In the genomic region with DNA sequence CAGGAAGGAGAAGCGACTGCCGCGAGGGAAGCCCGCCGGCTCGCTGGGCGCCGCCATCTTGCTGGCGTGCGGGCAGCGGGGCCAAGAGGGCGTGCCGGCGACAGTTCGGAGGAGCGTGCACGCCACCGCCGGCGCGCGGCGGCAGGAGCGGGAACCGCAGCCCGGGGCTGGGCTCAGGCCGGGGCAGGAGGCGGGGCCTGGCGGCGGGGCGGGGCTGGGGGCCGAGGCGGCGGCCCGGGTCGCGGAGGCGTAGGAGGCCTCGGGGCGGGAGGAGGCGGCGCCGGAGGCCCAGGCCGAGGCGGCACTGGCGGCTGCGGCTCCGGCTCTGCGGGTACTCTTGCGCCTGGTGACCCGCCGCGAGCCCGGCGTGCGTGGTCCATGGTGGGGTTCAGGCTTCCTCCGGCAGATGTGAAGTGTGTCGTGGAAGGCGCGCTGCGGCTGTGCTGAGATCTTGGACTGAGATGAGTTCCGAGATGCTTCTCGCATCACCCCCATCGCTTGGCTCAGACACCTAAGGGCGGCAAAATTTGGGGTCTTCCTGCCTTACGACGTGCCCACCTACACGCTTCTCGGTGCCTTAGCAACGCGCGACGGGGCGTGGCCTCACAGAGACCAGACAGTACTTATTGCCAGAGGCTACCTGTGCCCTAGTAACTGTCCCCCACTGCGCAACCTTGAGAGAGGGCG, we compare ENCODE assay signal across 8 mouse cellular contexts. TPM values are rescaled to one million over a fixed set of nuclear protein-coding genes. Genes with fewer than 3 reads are reported as not detected.
A peak's percentile ranks its signal among the peaks of the same experiment; 100 is the strongest.
DNase-seq lines count a peak whose midpoint lies in the region; ATAC-seq lines count a peak whose summit lies in the region.

Gfer (minus strand) TSS at position 146 of the 687 bp plus-strand sequence.
Noxo1 (plus strand) TSS at position 224 of the 687 bp plus-strand sequence.

- peak within 1 kb of the TSS; percentile 77 for H3K4me2 ChIP-seq in embryonic facial prominence, embryonic 13.5 days

- peak; percentile 79 for DNase-seq in 3T3-L1 (ENCODE audit: low read depth, low spot score)
- peak; percentile 95 to 97 for DNase-seq in adrenal gland, postnatal 36 days
- peak; percentile 75 for DNase-seq in heart, adult 8-10 months (ENCODE audit: low spot score)
- peak; percentile 84 for DNase-seq in kidney, adult 9 months
- peak; percentile 96 for DNase-seq in liver
- peak; percentile 83 to 86 for DNase-seq in spleen, postnatal 36 days (ENCODE audit: low spot score in 2 of 2)

- H3K4me1 ChIP-seq in embryonic facial prominence, embryonic 13.5 days = peaks cover 31% of the 10 kb centered on the region

- no peaks in the 10 kb centered on the region for H3K9me3 ChIP-seq in embryonic facial prominence, embryonic 13.5 days

- peak within 1 kb of the TSS; percentile 82 for H3K4me3 ChIP-seq in embryonic facial prominence, embryonic 13.5 days

- peaks cover 3% of the 10 kb centered on the region for H3K27me3 ChIP-seq in embryonic facial prominence, embryonic 13.5 days

- peak within 1 kb of the TSS; percentile 91 for H3K27ac ChIP-seq in embryonic facial prominence, embryonic 13.5 days

- under 1% methylated on average over 75 of the region's 76 CpGs for WGBS in embryonic facial prominence, embryonic 13.5 days

- H3K9ac ChIP-seq in embryonic facial prominence, embryonic 13.5 days = peak within 1 kb of the TSS; percentile 91

- peaks cover 36% of the 10 kb centered on the region for H3K36me3 ChIP-seq in embryonic facial prominence, embryonic 13.5 days

- ATAC-seq in embryonic facial prominence, embryonic 13.5 days (ENCODE audit: insufficient number of reproducible peaks, insufficient read depth, low FRiP score, low TSS enrichment, low read depth) = peak; percentile 86
- peak; percentile 41 for ATAC-seq in monocyte, adult 5-6 weeks (replicated peaks; ENCODE audit: insufficient number of reproducible peaks, low FRiP score, low TSS enrichment, poor library complexity, severe bottlenecking)

RNA-seq across cellular contexts. Expression of gene Gfer, which starts in this region (rescaled TPM):
- 10 to 100 TPM; 34.5 to 42.0 TPM for total RNA-seq in adrenal gland, postnatal 36 days (2021)
- polyA plus RNA-seq in embryonic facial prominence, embryonic 13.5 days (2015; fragmentation: Nextera tagmentation; extraction: Ambion mirVana) = 43.8 and 49.0 TPM in 2 replicates
- total RNA-seq in heart, adult 8-10 months (2022) = 10 to 100 TPM; 20.0 to 22.2 (median 21.1) TPM
- total RNA-seq in monocyte, adult 5-6 weeks (2017) = 12.4 to 19.8 TPM (median 15.4 TPM) in 3 replicates

RNA-seq across cellular contexts. Expression of gene Noxo1, which starts in this region (rescaled TPM):
- total RNA-seq in adrenal gland, postnatal 36 days (2021) = 1 to 10 TPM; 4.5 to 6.1 TPM
- polyA plus RNA-seq in embryonic facial prominence, embryonic 13.5 days (2015; fragmentation: Nextera tagmentation; extraction: Ambion mirVana) = 2.6 and 3.5 TPM in 2 replicates
- total RNA-seq in heart, adult 8-10 months (2022) = under 1 TPM; 0.49 to 0.84 (median 0.58) TPM
- 0.48 to 3.0 TPM (median 2.1 TPM) in 3 replicates for total RNA-seq in monocyte, adult 5-6 weeks (2017)

Comparison
In these comparisons a context has a peak if more than half of its experiments do, and no peak if none do; other contexts are left out.
1. Peak in every context shown above with its lines: DNase-seq, ATAC-seq, H3K4me3 ChIP-seq and H3K27ac ChIP-seq.